Comparison of ENCODE assay signal across 15 mouse cellular contexts in the genomic region with DNA sequence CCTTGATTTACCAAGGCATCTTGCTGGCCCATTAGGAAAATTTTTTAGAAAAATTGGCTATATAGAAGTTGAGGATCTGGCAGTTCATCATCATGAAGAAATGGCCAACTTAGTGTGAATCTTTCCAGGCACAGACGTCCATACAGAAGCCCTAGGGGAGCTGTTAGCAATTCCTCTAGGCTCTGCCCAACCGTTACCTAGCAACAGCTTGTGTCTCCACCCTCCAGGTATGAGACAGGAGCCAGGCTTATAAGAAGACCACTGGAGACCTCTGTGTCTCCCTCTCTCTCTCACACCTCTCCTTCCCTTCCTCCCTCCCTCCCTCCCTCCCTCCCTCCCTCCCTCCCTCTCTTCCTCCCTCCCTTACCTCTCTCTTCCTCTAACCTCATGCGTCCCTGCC. TPM values are rescaled to one million over a fixed set of nuclear protein-coding genes. Genes with fewer than 3 reads are reported as not detected.
A peak's percentile ranks its signal among the peaks of the same experiment; 100 is the strongest.
DNase-seq lines count a peak whose midpoint lies in the region; ATAC-seq and TF ChIP-seq lines count a peak whose summit lies in the region.
"Had no signal": no experiment of that assay in that cellular context is flagged by ENCODE, and none has a peak within 500 bp of the region (broad histone marks: within the 10 kb centered on the region; RNA-seq: fewer than 3 reads in every experiment).

No protein-coding gene starts in this region.

- peaks cover 34% of the 10 kb centered on the region for H3K27me3 ChIP-seq in forebrain, embryonic 10.5 days (ENCODE audit: poor library complexity, severe bottlenecking)
- no peaks in the 10 kb centered on the region for H3K27me3 ChIP-seq in forebrain, postnatal 0 days (ENCODE audit: insufficient read depth, low read length)
- no peaks in the 10 kb centered on the region for H3K27me3 ChIP-seq in lung, embryonic 14.5 days (ENCODE audit: insufficient read depth, low read length)
- H3K27me3 ChIP-seq in midbrain, embryonic 14.5 days (ENCODE audit: control insufficient read depth, insufficient read depth, low read length), result no peaks in the 10 kb centered on the region
- H3K27me3 ChIP-seq: embryonic facial prominence, embryonic 15.5 days; lung, embryonic 15.5 days had no signal

- no peak for DNase-seq in forebrain, embryonic 10.5 days (ENCODE audit: extremely low spot score, low spot score)
- no peak for DNase-seq in forebrain, postnatal 0 days
- peak; percentile 37 for DNase-seq in lung, embryonic 14.5 days
- DNase-seq in lung, postnatal 14 days, result no peak
- peak; percentile 60 for DNase-seq in midbrain, embryonic 14.5 days
- DNase-seq in B cell, adult 2 months, result no peak
- DNase-seq in thymus, postnatal 14 days, result no peak
- DNase-seq: adrenal gland, postnatal 25 days; layer of hippocampus, postnatal 36 days; right cerebral cortex, postnatal 4 days had no signal

- H3K4me3 ChIP-seq in forebrain, embryonic 10.5 days, result no peak overlapping the region
- no peak overlapping the region for H3K4me3 ChIP-seq in forebrain, postnatal 0 days (ENCODE audit: low read depth, low read length)
- H3K4me3 ChIP-seq in lung, embryonic 14.5 days (ENCODE audit: low read depth, low read length), result no peak overlapping the region
- H3K4me3 ChIP-seq in midbrain, embryonic 14.5 days (replicated peaks; ENCODE audit: low read depth, low read length), result no peak overlapping the region
- H3K4me3 ChIP-seq: embryonic facial prominence, embryonic 15.5 days; lung, embryonic 15.5 days; megakaryocyte, embryonic 14.5 days had no signal

- no peaks in the 10 kb centered on the region for H3K36me3 ChIP-seq in forebrain, embryonic 10.5 days (replicated peaks)
- H3K36me3 ChIP-seq in forebrain, postnatal 0 days (ENCODE audit: insufficient read depth), result no peaks in the 10 kb centered on the region
- H3K36me3 ChIP-seq in lung, embryonic 14.5 days (ENCODE audit: insufficient read depth), result no peaks in the 10 kb centered on the region
- H3K36me3 ChIP-seq in midbrain, embryonic 14.5 days (ENCODE audit: control insufficient read depth, insufficient read depth, low read length), result no peaks in the 10 kb centered on the region
- H3K36me3 ChIP-seq: embryonic facial prominence, embryonic 15.5 days; lung, embryonic 15.5 days had no signal

- ATAC-seq in forebrain, postnatal 0 days, result no peak
- no peak for ATAC-seq in lung, embryonic 14.5 days (ENCODE audit: insufficient read depth)
- ATAC-seq in erythroid progenitor cell, adult 5-6 weeks (replicated peaks; ENCODE audit: low FRiP score, poor library complexity, severe bottlenecking), result 0 out of 2 replicates have a peak, but pooled peaks have one; percentile 10
- ATAC-seq in midbrain, embryonic 14.5 days (ENCODE audit: low FRiP score, low TSS enrichment), result no peak

- H3K27ac ChIP-seq in forebrain, embryonic 10.5 days, result peak overlapping the region; percentile 78
- H3K27ac ChIP-seq in forebrain, postnatal 0 days (ENCODE audit: low read depth, low read length), result no peak overlapping the region
- no peak overlapping the region for H3K27ac ChIP-seq in lung, embryonic 14.5 days (ENCODE audit: low read depth)
- no peak overlapping the region for H3K27ac ChIP-seq in midbrain, embryonic 14.5 days (replicated peaks; ENCODE audit: low read depth, low read length)
- H3K27ac ChIP-seq: embryonic facial prominence, embryonic 15.5 days; lung, embryonic 15.5 days had no signal

- H3K9ac ChIP-seq in forebrain, postnatal 0 days, result no peak overlapping the region
- H3K9ac ChIP-seq in lung, embryonic 14.5 days, result no peak overlapping the region
- no peak overlapping the region for H3K9ac ChIP-seq in midbrain, embryonic 14.5 days (replicated peaks; ENCODE audit: low read length)
- H3K9ac ChIP-seq: embryonic facial prominence, embryonic 15.5 days; lung, embryonic 15.5 days had no signal

- H3K4me1 ChIP-seq in forebrain, embryonic 10.5 days, result peaks cover 46% of the 10 kb centered on the region
- H3K4me1 ChIP-seq in forebrain, postnatal 0 days (ENCODE audit: insufficient read depth), result peaks cover 7% of the 10 kb centered on the region; the same call in 1 of the 2 replicates
- H3K4me1 ChIP-seq in lung, embryonic 14.5 days (ENCODE audit: insufficient read depth), result 0 out of 2 replicates have a peak, but pooled peaks cover 10% of the 10 kb centered on the region
- peaks cover 27% of the 10 kb centered on the region for H3K4me1 ChIP-seq in midbrain, embryonic 14.5 days (ENCODE audit: control insufficient read depth, insufficient read depth, low read length)

- WGBS in forebrain, embryonic 10.5 days, result 26% methylated on average over 3 of the region's 3 CpGs
- 52% methylated on average over 3 of the region's 3 CpGs for WGBS in forebrain, postnatal 0 days
- 35% methylated on average over 3 of the region's 3 CpGs for WGBS in lung, embryonic 14.5 days
- 36% methylated on average over 3 of the region's 3 CpGs for WGBS in midbrain, embryonic 14.5 days

- H3K4me2 ChIP-seq in forebrain, postnatal 0 days (ENCODE audit: low read depth), result no peak overlapping the region
- no peak overlapping the region for H3K4me2 ChIP-seq in lung, embryonic 14.5 days
- H3K4me2 ChIP-seq in midbrain, embryonic 14.5 days (ENCODE audit: low read length), result no peak overlapping the region
- H3K4me2 ChIP-seq: embryonic facial prominence, embryonic 15.5 days; liver, embryonic 11.5 days; lung, embryonic 15.5 days had no signal

- no peak for TF ChIP-seq CTCF in forebrain, postnatal 0 days (IDR thresholded peaks at IDR 0.05; ENCODE audit: low read depth)
- no peak for TF ChIP-seq CTCF in lung, embryonic 14.5 days (IDR thresholded peaks at IDR 0.05; ENCODE audit: low read depth)

- no peaks in the 10 kb centered on the region for H3K9me3 ChIP-seq in forebrain, embryonic 10.5 days
- H3K9me3 ChIP-seq in forebrain, postnatal 0 days (ENCODE audit: low read length), result no peaks in the 10 kb centered on the region
- H3K9me3 ChIP-seq in lung, embryonic 14.5 days (ENCODE audit: low read depth, low read length), result no peaks in the 10 kb centered on the region
- H3K9me3 ChIP-seq in midbrain, embryonic 14.5 days (ENCODE audit: control insufficient read depth, low read length), result no peaks in the 10 kb centered on the region
- H3K9me3 ChIP-seq: embryonic facial prominence, embryonic 15.5 days; lung, embryonic 15.5 days; megakaryocyte, embryonic 14.5 days had no signal

RNA-seq across cellular contexts. Expression of gene Enc1, which starts 49.8 kb away (rescaled TPM):
- 7.8 and 10.0 TPM in 2 replicates for polyA plus RNA-seq in forebrain, embryonic 10.5 days (2016; fragmentation: Nextera tagmentation; extraction: Ambion mirVana)
- 423 and 513 TPM in 2 replicates for total RNA-seq in forebrain, postnatal 0 days (2014; rRNA removed)
- 76.8 and 80.3 TPM in 2 replicates for polyA plus RNA-seq in forebrain, postnatal 0 days (2015; fragmentation: Nextera tagmentation; extraction: Ambion mirVana)
- polyA plus RNA-seq in lung, embryonic 14.5 days (2014; fragmentation: Nextera tagmentation; extraction: Ambion mirVana), result 14.0 and 14.1 TPM in 2 replicates
- total RNA-seq in erythroid progenitor cell, adult 5-6 weeks (2015; ENCODE audit: low replicate concordance), result 0.36 and 1.7 TPM in 2 replicates
- under 0.01 and 1.1 TPM in 2 replicates for total RNA-seq in erythroid progenitor cell, adult 5-6 weeks (2017; ENCODE audit: low replicate concordance)
- polyA plus RNA-seq in midbrain, embryonic 14.5 days (2014; fragmentation: Nextera tagmentation; extraction: Ambion mirVana), result 94.2 and 99.0 TPM in 2 replicates

Comparison
In these comparisons a context has a peak if more than half of its experiments do, and no peak if none do; other contexts are left out.
1. DNase-seq: peak in lung, embryonic 14.5 days (single experiment) and midbrain, embryonic 14.5 days (single experiment); none in forebrain, embryonic 10.5 days (single experiment), forebrain, postnatal 0 days (single experiment), lung, postnatal 14 days (single experiment), B cell, adult 2 months (0 of 2) and thymus, postnatal 14 days (single experiment).